Mouse (Mus musculus) hematopoietic stem cell, adult 5-6 weeks (primary cell): ENCODE measurements around the gene Inafm1. TPM values are rescaled to one million over a fixed set of nuclear protein-coding genes. Genes with fewer than 3 reads are reported as not detected.
"Not testable (repeated sequence)": the region's sequence is repeated elsewhere in the genome, so short reads cannot be mapped to it uniquely, and the experiment has no call there.

ENCODE experiments used
- ATAC-seq, 2 experiments: fragments of 125-278 bp in 1 of 2; replicated peaks in 1 of 2; 2 replicates each; pipeline ENCODE4 v1.8.0; 2016 to 2017; ENCODE audit warnings: inconsistent platforms in 2 of 2, mild to moderate bottlenecking in 2 of 2, moderate number of reproducible peaks in 2 of 2, low read depth in 1 of 2, moderate TSS enrichment in 1 of 2; ENCODE audit not compliant: low FRiP score in 2 of 2, poor library complexity in 2 of 2, severe bottlenecking in 2 of 2, insufficient read depth in 1 of 2, low TSS enrichment in 1 of 2
- total RNA-seq: library from RNA; stranded (forward); fragments of 172-1452, 232-1000 nt; gene quantifications from 2 replicates; pipeline ENCODE4 v1.2.3, GENCODE M21; 2017

Inafm1 gene
- total RNA-seq, 1 experiment from 2014 or later = 14.0 TPM

DNA sequence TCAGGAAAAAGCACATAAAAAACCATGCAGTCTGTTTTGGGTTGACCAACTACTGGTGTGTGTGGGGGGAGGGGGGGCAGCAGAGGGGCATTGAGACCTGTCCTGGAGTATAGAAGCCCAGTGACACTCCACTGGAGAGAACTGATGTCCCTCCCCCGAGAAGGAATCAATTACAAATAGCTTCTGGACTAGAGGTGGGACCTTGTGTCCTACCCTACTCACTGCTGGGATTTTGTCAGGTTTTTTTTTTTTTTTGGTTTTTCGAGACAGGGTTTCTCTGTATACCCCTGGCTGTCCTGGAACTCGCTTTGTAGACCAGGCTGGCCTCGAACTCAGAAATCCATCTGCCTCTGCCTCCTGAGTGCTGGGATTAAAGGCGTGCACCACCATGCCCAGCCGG is 33.7 kb upstream of the Inafm1 start:
- not testable (repeated sequence) for ATAC-seq

DNA sequence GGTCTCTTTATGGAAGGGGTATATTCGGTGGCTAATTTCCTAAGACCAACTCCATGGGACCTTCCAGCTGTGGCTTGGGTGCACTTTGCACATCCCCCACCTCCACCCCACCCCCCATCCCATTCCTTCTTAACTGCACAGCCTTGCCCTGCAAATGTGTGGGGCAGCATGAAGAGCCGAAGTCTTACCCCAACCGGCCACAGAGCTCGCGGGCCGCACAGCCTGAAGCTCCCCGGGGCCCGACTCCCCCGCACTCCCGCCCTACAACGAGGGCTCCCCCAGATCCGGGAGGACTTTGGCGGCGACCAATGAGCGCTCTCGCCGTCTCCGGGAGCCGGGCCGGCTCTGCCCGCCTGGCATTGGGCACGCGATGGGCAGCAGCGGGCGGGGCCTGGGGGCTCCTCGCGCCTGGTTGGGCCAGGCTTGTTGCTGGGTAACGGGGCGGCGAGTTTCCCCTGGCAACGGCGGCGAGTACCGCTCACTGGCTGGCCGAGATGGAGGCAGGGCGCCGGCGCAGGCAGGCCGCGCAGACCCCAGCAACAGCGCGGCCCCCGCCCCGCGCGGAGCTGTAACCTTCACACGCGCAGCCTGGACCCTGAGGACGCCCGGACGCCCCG is 26.1 kb upstream of the Inafm1 start:
- peak; percentile 37 to 46 for ATAC-seq

DNA sequence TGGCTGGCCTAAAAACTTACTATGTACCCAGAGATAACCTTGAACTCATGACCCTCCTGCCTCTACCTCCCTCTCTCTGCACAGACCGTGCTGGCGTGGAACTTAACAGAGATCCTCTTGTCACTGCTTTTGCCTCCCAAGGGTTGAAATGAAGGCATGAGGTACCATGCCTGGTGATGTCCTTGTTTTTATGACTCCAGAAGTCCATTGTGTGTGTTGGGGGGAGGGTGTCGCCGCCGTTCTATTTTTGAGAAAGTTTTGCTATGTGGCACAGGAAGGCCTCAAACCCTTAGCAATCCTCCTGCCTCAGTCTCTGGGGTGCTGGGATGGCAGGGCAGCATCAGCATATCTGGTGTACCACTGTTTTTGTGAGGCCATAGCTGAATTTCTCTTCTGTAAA is 25.5 kb upstream of the Inafm1 start:
- ATAC-seq = no peak

DNA sequence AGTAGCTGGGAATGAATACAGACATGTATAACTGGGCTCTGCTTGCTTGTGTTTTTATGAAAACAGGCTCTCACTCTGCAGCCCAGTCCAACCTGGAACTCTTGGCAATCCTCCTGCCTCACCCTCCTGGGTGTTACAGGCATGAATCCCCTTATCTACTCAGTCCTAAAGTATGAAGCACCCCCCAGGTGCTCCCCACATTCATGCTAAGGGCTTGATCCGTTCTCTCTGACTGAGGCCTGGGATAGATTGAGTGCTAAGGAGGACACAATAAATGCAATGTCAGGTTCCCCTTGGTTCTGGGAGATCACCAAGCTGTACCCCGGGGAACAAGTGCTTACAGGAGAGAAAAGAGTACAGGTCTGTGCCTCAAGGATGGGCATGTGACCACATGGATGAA is 24.2 kb upstream of the Inafm1 start:
- ATAC-seq = no peak

DNA sequence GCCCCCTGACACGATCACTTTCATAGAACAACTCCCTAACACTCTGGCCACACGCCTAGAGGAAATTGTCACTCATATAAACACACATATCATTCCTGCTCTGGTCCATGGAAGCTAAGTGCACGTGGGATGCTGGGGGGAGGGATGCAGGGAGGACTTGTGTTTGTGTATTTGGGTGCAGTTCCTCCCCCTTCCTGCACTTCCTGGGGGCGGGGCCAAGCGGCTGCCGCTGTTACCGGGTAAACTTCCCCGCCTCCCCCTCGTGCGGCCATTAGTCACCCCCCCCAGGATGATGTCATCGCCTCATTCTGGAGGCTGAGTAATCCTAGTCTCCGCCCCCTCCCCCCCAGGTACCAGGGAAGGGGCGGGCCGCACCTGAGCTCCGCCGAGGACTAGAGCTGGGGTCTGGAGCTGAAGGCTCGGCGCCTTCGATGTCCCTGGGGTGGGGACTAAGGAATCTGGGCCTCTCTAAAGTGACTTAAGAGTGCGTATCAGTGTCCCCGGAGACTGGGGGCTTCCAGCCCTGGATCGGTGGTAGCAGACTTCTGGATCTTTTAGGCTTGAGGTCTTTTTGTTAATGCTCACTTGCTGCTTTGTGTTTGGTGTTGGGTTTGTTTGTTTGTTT is 23.5 kb upstream of the Inafm1 start:
- peak; percentile 35 to 46 for ATAC-seq

DNA sequence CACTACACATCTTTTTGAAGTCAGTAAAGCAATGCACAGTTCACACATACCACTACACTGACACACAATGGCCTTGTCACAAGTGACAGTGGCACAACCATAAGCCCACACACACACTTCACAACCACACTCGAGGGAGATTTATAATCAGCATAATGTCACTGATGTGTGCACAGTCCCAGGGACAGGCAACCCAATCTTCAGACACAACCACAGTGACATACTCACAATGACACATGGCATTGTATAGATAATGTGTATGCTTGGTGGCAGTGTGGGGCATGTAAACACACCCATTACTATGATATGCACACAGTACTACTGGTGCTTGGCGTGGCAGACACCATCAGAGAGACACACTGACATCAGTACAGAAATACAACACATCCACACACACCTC is 22.7 kb upstream of the Inafm1 start:
- ATAC-seq = no peak

DNA sequence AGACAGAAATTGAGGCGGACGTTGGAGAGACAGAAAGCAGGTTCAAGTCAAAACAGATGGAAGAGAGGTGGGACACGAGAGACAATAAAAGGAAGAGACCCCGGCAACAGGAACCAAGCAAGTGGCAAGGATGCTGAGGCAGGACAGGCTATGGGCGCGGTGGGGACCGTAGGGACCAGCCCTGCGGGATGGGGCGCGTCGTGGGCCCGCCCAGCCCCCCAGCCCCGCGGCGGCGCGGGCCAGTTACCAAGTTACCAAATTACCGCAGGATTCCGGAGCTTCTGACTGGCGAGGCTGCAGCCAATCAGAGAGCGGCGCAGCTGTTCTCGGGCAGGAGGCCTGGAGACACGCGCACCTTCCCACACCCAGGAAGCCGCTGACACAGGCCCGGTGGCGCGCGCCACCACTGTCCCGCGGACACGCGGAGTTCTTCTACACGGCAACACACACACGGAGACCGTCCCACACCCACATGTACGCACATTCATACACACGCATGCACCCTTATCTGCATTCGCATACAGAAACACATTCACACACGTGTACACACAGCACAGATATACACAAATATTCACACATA is 22.0 kb upstream of the Inafm1 start:
- ATAC-seq = peak; percentile 52 to 54

DNA sequence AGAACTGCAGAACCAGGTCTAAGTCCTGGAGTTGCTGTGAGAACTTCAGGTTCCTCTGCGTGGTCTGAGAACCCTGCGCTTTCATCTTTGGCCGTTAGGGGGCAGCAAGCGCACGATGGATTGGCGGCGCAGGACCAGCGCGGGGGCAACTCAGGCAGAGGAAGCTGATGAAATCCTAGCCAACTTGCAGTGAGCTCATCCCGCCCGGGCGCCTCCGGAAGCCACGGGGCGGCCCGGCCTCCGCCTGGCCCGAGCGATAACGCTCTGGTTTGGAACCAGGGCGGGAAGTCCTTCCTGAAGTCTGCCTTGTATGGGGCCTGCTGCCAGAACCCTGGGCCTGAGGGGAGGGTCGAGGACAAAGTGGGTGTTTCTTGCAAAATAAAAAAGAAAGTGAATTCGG is 21.4 kb upstream of the Inafm1 start:
- ATAC-seq = peak; percentile 80 to 81

DNA sequence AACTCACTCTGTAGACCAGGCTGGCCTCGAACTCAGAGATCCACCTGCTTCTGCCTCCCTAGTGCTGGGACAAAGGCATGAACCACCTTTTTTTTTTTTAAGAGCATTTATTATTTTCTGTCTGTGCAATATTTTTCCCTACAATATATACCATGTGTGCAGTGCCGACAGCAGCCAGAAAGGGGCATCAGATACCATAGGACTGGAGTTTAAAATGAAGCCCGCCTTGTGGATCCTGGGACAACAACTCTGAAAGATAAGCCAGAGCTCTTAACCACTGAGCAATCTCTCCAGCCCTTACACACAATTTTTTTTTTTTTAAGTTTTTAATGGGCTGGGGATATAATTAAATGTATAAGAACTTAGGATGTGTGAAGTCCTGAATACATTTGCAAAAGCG is 20.9 kb upstream of the Inafm1 start:
- ATAC-seq = peak; percentile 26 to 38; a peak in 2 of 4 replicates

DNA sequence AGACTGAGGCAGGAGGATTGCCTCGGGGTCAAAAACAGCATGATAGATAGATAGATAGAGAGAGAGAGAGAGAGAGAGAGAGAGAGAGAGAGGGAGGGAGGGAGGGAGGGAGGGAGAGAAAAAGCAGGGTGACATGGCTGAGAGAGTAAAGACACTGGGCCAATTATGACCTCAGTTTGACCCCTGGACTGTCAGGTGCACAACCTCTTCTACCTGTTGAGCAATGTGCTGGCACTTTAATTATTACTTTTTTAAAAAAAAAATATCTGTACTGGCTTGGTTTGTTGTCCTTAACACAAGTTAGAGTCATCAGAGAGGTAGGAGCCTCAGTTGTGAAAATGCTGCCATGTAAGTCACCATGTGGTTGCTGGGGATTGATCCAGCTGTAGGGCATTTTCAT is 14.4 kb upstream of the Inafm1 start:
- no peak for ATAC-seq

DNA sequence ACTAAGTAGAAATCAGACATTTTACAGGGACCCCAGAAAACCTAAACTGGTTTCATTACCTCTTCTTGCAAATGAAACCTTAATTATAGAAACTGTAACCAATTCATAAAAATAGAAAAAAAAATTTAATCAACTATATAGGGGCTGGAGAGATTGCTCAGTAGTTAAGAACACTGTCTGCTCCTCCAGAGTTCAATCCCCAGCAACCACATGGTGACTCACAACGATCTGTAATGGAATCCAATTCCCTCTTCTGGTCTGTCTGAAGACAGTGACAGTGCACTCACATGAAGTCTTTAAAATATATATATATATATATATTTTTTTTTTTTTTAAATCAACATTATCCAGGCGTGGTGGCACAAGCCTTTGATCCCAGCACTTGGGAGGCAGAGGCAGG is 13.6 kb upstream of the Inafm1 start:
- no peak for ATAC-seq

DNA sequence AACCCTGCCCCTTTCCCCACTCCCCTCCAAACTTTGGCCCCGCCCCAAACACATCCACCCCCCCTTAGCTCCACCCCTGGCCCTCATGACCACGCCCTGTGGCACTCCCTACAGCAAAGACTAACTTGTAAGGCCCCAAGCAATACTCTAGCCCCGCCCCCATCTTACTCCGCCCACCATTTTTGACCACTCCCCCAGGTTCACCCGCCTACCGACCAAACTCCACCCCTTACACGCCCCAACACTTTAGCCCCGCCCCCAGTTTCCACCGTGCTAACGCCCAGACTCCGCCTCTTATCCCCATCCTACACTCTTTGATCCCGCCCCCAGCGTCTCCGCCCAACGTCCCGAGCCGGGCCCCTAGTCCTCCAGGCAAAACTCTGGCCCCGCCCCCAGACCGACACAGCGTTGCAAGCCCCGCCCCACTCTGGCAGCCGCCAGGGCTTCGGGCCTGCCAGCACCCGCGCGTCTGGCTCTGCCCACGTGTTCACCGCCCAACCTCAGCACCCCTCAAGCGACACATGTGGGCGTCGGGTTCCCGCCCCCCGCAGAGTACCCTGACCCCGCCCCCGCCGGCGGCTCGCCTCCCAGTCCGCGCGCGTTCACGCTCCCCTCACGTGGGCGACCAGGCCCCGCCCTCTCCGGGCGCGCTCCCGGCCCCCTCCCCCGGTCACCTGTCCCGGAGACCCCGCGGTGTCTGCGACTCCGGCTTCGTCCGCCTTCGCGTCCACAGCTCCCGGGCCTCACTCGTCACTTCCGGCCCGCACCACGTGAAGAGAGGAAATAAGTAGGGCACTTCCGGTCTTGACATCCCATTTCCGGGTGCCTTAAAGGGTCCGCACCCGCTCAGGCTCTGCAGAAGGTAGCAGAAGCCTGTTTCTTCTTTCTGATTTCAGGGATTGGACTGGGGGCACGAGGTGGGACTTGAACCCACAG is 12.9 kb upstream of the Inafm1 start, which contains the start of gene Ccdc9:
Gene Ccdc9 (minus strand): TSS at position 770 of the 936 bp plus-strand sequence.
- peak; percentile 72 to 80 for ATAC-seq

DNA sequence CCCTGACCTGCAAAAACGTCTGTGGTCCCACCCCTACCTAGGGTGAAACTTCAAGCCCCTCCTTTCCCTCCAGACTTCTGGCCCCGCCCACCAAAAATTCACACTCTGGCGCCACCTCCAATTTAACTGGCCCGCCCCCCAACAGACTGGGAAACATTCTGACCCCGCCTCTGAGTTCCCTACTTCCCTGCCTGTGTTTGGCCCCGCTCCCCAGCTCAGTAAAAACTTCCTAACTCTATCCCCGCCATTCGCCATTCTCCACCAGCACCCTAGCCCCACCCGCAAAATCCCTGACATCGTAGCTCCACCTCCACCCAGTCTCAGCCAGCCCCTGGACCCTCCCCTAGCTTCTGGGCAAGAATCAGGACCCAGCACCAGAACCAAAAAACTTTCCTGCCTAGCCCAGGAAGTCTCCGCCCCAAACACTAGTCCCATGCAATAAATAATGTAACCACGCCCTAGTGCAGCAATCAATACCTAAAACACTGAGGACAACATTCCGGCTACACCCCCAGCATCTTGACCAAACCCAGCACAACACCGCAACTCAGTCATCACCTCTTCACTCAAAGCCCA is 12.1 kb upstream of the Inafm1 start:
- peak; percentile 28 to 30 for ATAC-seq

DNA sequence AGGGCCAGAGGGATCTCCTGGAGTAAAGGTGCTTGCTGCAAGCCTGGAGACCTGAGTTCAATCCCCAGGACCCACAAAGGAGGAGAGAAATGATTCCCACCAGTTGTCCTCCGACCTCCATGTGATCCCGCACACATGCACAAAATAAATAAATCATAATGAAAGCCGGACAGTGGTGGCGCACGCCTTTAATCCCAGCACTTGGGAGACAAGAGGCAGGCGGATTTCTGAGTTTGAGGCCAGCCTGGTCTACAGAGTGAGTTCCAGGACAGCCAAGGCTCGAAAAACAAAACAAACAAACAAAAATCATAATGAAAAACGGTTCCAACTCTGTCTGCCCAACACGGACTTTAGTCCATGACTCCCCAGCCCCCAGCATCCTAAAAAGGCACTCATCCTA is 11.5 kb upstream of the Inafm1 start:
- no peak for ATAC-seq

DNA sequence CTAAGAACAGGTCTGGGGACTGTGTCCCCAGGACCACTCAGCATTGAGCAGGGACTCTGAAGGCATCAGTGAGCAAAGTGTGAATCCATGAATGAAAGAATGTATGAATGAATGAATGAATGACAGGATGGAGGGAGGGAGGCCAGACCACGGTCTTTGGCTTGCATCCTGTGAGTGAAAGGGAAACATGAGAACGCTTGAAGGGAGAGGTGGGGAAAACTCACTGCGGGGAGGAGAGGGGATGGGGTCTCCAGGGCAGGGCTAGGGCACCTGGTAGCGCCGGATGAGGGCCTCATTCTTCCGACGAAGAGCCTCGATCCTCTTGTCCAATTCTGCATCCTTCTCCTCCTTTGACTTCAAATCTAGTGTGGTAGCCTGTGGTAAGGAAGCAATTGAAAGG is 10.6 kb upstream of the Inafm1 start:
- no peak for ATAC-seq

DNA sequence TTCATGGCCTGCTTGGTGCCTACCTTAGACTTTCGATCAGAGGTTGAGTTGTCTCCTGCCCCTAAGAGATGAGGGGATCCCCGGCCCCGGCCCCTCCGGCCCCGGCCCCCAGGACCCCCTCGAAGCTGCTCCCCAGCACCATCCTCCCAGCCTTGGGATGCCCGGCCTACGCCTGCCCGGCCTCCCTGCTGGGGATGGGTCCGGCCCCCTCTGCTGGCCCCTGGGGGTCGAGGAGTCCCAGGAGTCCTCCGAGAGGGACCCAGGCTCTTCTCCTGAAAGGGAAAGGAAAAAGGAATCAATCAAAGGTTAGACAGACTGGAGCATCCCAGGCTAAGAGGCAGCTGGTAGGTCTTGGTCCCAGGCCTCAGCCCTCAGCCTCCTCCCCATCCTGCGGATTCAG is 8.9 kb upstream of the Inafm1 start:
- no peak for ATAC-seq

DNA sequence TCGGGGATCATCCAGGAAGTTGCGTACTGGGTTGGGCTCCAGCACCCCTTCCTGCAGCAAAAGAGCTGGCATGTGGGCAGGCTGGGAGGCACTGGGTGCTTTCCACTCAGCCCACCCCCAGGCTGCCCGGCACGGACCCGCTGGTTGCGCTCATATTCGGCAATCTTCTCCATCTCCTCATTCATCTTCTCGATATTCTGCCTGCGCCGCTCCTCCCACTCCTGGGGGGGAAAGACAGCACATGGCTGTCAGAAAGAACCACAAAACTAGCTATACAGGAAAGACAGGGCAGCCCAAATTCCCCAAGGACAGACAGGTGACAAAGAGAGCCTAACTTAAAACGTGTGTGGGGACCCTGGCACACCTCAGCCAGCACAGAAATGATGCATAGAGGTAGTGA is 7.3 kb upstream of the Inafm1 start:
- ATAC-seq = no peak
